Mouse (Mus musculus): ENCODE measurements around the gene AC109138.7. TPM values are rescaled to one million over a fixed set of nuclear protein-coding genes. Genes with fewer than 3 reads are reported as not detected.
"Not testable (repeated sequence)": the region's sequence is repeated elsewhere in the genome, so short reads cannot be mapped to it uniquely, and the experiment has no call there.

The AC109138.7 gene
- polyA plus RNA-seq, 1 experiment from 2014 or later: not detected

DNA sequence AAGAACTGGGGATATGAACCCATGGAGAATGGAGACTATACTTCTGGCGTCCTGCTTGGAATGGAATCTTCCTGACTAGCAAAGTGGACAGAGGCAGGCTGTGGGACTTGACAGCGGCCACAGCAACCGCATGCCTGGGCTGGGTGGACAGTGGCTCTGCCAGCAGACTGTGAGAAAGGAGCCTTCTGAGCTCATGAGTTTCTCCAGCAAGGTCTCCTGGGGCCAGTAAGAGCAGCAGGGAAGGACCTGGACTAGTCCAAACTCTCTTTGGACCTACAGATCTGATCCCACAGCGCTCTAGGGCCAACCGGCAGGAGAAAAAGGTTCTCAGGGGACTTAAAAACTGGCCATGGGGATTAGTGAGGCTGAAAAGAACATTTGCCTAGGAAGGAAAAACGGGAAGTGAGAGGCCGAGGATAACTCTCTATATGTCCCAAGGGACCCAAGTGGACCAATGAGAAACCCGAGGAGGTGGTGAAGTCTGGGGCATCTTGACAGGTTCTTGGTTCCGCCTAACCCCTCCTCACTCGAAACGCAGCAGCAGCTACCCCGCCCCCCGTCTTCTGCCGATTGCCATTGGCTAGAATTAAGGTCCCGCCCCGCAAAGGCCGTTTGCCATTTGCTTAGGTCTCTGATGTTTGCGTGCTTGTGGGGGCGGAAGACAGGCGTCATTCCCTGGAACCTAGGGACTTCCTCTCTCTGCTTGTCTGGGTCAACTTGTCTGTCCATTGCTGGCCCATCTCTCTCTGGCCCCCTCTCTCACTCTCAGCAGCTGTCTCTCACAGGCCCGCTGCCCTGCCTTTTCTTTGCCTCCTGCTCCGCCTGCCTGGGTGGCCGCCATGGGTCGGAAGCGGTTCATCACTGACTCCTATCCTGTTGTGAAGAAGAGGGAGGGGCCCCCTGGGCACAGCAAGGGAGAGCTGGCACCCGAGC lies 17.4 kb downstream of the AC109138.7 start, which contains the start of gene Pold4:
Gene Pold4 (plus strand): TSS at position 647 of the 933 bp plus-strand sequence.
- peak within 1 kb of the TSS; percentile 68 for H3K4me2 ChIP-seq (ENCODE audit: low read length)
- peak within 1 kb of the TSS; percentile 57 for H3K27ac ChIP-seq (ENCODE audit: low read length)
- H3K9ac ChIP-seq (replicated peaks; ENCODE audit: low read depth, low read length): peak within 1 kb of the TSS; percentile 74
- no peaks in the 10 kb centered on the region for H3K9me3 ChIP-seq (ENCODE audit: control insufficient read depth, low read length)
- ATAC-seq: peak; percentile 95
- peak within 1 kb of the TSS; percentile 67 for H3K4me3 ChIP-seq (replicated peaks; ENCODE audit: low read length)
- WGBS: 12% methylated on average over 26 of the region's 26 CpGs
- H3K4me1 ChIP-seq (replicated peaks; ENCODE audit: control insufficient read depth, insufficient read depth, low read length): peaks cover 11% of the 10 kb centered on the region
- no peaks in the 10 kb centered on the region for H3K36me3 ChIP-seq (ENCODE audit: control insufficient read depth, insufficient read depth)
- peaks cover 10% of the 10 kb centered on the region for H3K27me3 ChIP-seq (replicated peaks; ENCODE audit: control insufficient read depth, insufficient read depth, low read length)

DNA sequence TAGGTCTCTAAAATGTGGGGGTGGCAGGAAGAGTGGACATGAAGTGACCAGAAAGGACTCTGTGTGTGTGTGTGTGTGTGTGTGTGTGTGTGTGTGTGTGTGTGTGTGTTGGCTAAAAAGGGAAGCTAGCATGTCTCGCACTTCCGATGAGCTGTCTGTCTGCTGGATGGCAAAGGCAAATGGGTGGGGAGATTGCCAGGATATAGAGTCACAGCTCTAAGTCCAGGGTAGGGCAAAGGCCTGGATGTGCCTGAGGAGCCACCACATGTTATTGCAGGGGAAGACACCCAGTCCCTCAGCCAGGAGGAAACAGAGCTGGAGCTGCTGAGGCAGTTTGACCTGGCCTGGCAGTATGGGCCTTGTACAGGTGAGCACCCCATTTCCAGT lies 18.0 kb downstream of the AC109138.7 start:
- peak overlapping the region; percentile 74 for H3K9ac ChIP-seq (replicated peaks; ENCODE audit: low read depth, low read length)
- ATAC-seq: peak; percentile 21; the same call in 1 of the 2 replicates
- H3K4me3 ChIP-seq (replicated peaks; ENCODE audit: low read length): peak overlapping the region; percentile 67
- H3K27me3 ChIP-seq (replicated peaks; ENCODE audit: control insufficient read depth, insufficient read depth, low read length): peaks cover 10% of the 10 kb centered on the region
- peak overlapping the region; percentile 57 for H3K27ac ChIP-seq (ENCODE audit: low read length)
- 21% methylated on average over 2 of the region's 2 CpGs for WGBS
- no peaks in the 10 kb centered on the region for H3K9me3 ChIP-seq (ENCODE audit: control insufficient read depth, low read length)
- peak overlapping the region; percentile 68 for H3K4me2 ChIP-seq (ENCODE audit: low read length)
- H3K36me3 ChIP-seq (ENCODE audit: control insufficient read depth, insufficient read depth): no peaks in the 10 kb centered on the region
- H3K4me1 ChIP-seq (replicated peaks; ENCODE audit: control insufficient read depth, insufficient read depth, low read length): peaks cover 11% of the 10 kb centered on the region

DNA sequence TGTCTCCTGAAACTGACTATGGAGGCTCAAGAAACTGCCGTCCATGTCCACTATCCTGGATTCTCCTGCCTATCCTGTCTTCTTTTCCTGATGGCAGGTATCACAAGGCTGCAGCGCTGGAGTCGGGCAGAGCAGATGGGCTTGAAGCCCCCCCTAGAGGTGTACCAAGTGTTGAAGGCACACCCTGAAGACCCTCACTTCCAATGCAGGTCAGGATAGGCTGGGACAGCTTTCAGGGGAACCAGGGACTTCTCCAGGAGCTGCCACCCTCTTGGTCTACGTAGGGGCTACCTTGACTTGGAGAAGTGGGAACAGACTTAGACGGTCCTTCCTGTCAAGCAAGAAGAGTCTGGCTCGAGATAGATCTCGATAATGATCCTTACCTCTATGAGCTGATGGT lies 18.5 kb downstream of the AC109138.7 start:
- H3K27me3 ChIP-seq (replicated peaks; ENCODE audit: control insufficient read depth, insufficient read depth, low read length): peaks cover 10% of the 10 kb centered on the region
- no peak for ATAC-seq
- no peaks in the 10 kb centered on the region for H3K9me3 ChIP-seq (ENCODE audit: control insufficient read depth, low read length)
- WGBS: 78% methylated on average over 7 of the region's 7 CpGs
- no peak overlapping the region for H3K27ac ChIP-seq (ENCODE audit: low read length)
- H3K4me3 ChIP-seq (replicated peaks; ENCODE audit: low read length): no peak overlapping the region; the same call in 1 of the 2 replicates
- H3K36me3 ChIP-seq (ENCODE audit: control insufficient read depth, insufficient read depth): no peaks in the 10 kb centered on the region
- peak overlapping the region; percentile 68; the same call in 1 of the 2 replicates for H3K4me2 ChIP-seq (ENCODE audit: low read length)
- H3K4me1 ChIP-seq (replicated peaks; ENCODE audit: control insufficient read depth, insufficient read depth, low read length): peaks cover 11% of the 10 kb centered on the region
- H3K9ac ChIP-seq (replicated peaks; ENCODE audit: low read depth, low read length): no peak overlapping the region

DNA sequence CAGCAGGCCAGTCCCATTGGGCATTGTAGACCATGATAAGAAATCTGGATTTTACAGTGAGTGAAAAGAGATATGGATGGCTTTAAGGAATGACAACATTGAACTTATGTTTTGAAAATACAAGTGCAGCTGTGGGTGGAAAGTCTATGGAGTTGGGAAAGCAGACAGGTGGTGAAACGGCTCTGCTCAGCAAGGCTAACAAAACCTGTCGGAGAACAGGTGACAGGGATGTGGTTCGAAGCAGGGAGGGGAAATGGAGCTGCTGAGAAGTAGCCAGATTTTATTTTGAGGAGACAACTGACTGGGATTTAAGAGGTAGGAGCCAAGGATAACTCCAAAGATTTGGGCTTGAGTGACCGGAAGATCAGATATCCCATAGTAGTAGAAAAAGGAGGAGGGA lies 20.4 kb downstream of the AC109138.7 start:
- Histone ChIP-seq H3K9me3 (ENCODE audit: control insufficient read depth, low read length) (no peaks in the 10 kb centered on the region), H3K4me3 (replicated peaks; ENCODE audit: low read length) (no peak overlapping the region), H3K36me3 (ENCODE audit: control insufficient read depth, insufficient read depth) (no peaks in the 10 kb centered on the region), H3K4me2 (ENCODE audit: low read length) (no peak overlapping the region), H3K4me1 (replicated peaks; ENCODE audit: control insufficient read depth, insufficient read depth, low read length) (peaks cover 11% of the 10 kb centered on the region), H3K27ac (ENCODE audit: low read length) (no peak overlapping the region), H3K27me3 (replicated peaks; ENCODE audit: control insufficient read depth, insufficient read depth, low read length) (peaks cover 3% of the 10 kb centered on the region), H3K9ac (replicated peaks; ENCODE audit: low read depth, low read length) (no peak overlapping the region)
- WGBS: 74% methylated on average over 4 of the region's 4 CpGs
- no peak for ATAC-seq

DNA sequence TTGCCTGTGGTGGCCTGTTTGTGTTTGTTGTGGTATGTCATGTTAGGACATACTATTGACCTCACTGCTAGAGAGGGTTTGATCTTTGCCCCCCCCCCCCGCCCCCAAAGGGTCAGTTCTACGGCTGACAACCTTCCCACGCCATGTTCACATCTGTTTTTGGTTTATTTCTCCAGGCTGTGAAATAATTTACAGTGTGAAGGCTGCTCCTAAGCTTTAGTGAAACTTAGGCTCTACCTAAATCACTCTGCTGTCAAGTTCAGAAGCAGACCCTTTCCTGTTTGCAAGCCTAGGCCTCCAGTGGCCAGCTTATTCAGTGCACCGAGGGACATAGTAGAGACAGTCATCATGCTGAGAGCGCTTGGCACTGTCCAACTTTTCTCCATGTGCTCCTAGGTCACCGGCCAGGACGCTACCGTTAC lies 26.1 kb downstream of the AC109138.7 start:
- Histone ChIP-seq H3K4me1 (replicated peaks; ENCODE audit: control insufficient read depth, insufficient read depth, low read length) (no peaks in the 10 kb centered on the region), H3K4me2 (ENCODE audit: low read length) (no peak overlapping the region), H3K9ac (replicated peaks; ENCODE audit: low read depth, low read length) (no peak overlapping the region), H3K27ac (ENCODE audit: low read length) (no peak overlapping the region), H3K36me3 (ENCODE audit: control insufficient read depth, insufficient read depth) (no peaks in the 10 kb centered on the region), H3K9me3 (ENCODE audit: control insufficient read depth, low read length) (no peaks in the 10 kb centered on the region), H3K4me3 (replicated peaks; ENCODE audit: low read length) (no peak overlapping the region), H3K27me3 (replicated peaks; ENCODE audit: control insufficient read depth, insufficient read depth, low read length) (no peaks in the 10 kb centered on the region)
- WGBS: 78% methylated on average over 8 of the region's 8 CpGs
- no peak for ATAC-seq

DNA sequence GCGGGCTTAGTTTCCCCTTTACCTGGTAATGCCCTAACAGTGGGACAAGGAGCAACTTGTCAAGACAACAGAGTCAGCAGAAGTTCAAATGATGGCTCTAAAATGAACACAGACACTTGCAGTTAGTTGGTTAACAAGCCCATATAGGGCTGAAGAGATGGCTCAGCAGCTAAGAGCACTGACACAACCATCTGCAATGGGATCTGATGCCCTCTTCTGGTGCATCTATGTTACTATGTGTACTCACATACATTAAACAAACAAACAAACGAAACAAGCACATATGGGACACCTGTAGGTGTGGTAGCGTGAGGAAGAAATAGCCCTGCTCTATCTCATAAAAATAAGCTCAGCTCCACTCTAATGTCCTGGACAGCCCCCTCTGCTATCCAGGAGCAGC lies 28.3 kb downstream of the AC109138.7 start:
- 56% methylated on average over 3 of the region's 3 CpGs for WGBS
- no peaks in the 10 kb centered on the region for H3K36me3 ChIP-seq (ENCODE audit: control insufficient read depth, insufficient read depth)
- H3K4me2 ChIP-seq (ENCODE audit: low read length): no peak overlapping the region
- H3K9me3 ChIP-seq (ENCODE audit: control insufficient read depth, low read length): no peaks in the 10 kb centered on the region
- no peak overlapping the region for H3K4me3 ChIP-seq (replicated peaks; ENCODE audit: low read length)
- H3K4me1 ChIP-seq (replicated peaks; ENCODE audit: control insufficient read depth, insufficient read depth, low read length): no peaks in the 10 kb centered on the region
- no peak overlapping the region for H3K9ac ChIP-seq (replicated peaks; ENCODE audit: low read depth, low read length)
- no peaks in the 10 kb centered on the region for H3K27me3 ChIP-seq (replicated peaks; ENCODE audit: control insufficient read depth, insufficient read depth, low read length)
- ATAC-seq: no peak
- no peak overlapping the region for H3K27ac ChIP-seq (ENCODE audit: low read length)

DNA sequence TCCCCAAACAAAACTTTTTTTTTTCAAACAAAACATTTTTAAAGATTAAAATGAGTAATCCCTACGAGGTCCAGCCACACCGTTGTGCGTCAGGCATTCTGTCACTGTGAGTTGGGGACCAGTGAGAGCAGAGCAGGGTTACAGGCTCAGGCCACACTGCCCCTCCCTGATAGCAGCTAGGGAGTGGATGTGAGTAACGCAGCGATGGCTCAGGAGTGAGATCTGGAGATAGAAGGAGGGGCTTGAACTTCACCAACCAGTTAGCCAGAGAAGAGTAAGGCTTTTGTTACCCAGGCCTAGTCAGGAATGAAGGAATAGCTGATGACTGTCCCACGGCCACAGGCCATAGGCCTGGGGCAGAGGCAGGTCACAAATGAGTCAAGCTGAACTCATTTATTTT lies 30.6 kb downstream of the AC109138.7 start:
- no peak overlapping the region for H3K27ac ChIP-seq (ENCODE audit: low read length)
- no peak overlapping the region for H3K9ac ChIP-seq (replicated peaks; ENCODE audit: low read depth, low read length)
- H3K36me3 ChIP-seq (ENCODE audit: control insufficient read depth, insufficient read depth): no peaks in the 10 kb centered on the region
- no peaks in the 10 kb centered on the region for H3K9me3 ChIP-seq (ENCODE audit: control insufficient read depth, low read length)
- H3K4me2 ChIP-seq (ENCODE audit: low read length): no peak overlapping the region
- no peak for ATAC-seq
- H3K27me3 ChIP-seq (replicated peaks; ENCODE audit: control insufficient read depth, insufficient read depth, low read length): no peaks in the 10 kb centered on the region
- H3K4me1 ChIP-seq (replicated peaks; ENCODE audit: control insufficient read depth, insufficient read depth, low read length): no peaks in the 10 kb centered on the region
- WGBS: 81% methylated on average over 6 of the region's 6 CpGs
- H3K4me3 ChIP-seq (replicated peaks; ENCODE audit: low read length): no peak overlapping the region

DNA sequence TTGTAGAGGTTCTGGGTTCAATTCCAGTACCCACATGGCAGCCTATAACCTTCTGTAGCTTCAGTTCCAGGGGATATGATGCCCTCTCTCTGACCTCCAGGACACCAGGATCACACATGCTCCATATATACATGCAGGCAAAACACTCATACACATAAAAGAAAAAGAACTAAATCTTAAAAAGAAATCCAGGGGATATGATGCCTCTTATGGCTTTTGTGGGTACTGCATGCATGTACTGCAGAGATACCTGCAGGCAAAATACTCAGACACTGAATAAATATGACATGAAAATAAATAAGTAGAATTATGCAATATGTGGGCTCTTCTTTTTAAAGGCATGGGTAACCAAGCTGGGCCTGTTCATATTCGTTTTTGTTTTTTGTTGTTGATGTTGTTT lies 32.9 kb downstream of the AC109138.7 start:
- no peak for ATAC-seq
- H3K27ac ChIP-seq (ENCODE audit: low read length): no peak overlapping the region
- H3K9ac ChIP-seq (replicated peaks; ENCODE audit: low read depth, low read length): no peak overlapping the region
- H3K27me3 ChIP-seq (replicated peaks; ENCODE audit: control insufficient read depth, insufficient read depth, low read length): no peaks in the 10 kb centered on the region
- no peaks in the 10 kb centered on the region for H3K36me3 ChIP-seq (ENCODE audit: control insufficient read depth, insufficient read depth)
- no peaks in the 10 kb centered on the region for H3K9me3 ChIP-seq (ENCODE audit: control insufficient read depth, low read length)
- H3K4me1 ChIP-seq (replicated peaks; ENCODE audit: control insufficient read depth, insufficient read depth, low read length): no peaks in the 10 kb centered on the region
- no peak overlapping the region for H3K4me3 ChIP-seq (replicated peaks; ENCODE audit: low read length)
- 55% methylated on average over 1 of the region's 1 CpGs for WGBS
- H3K4me2 ChIP-seq (ENCODE audit: low read length): no peak overlapping the region

DNA sequence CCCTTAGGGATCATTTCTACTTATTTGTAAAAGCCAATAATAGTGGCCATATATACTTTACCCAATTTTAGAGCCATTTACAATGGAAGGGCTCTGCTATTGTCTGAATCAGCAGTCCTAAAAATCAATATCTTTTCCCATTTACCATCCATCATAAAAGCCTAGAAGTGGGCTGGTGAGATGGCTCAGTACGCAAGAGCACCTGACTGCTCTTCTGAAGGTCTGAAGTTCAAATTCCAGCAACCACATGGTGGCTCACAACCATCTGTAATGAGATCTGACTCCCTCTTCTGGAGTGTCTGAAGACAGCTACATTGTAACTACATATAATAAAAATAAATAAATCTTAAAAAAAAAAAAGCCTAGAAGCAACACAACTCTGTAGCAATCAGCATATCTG lies 34.5 kb downstream of the AC109138.7 start:
- H3K4me1 ChIP-seq (replicated peaks; ENCODE audit: control insufficient read depth, insufficient read depth, low read length); ATAC-seq; H3K9ac ChIP-seq (replicated peaks; ENCODE audit: low read depth, low read length); H3K36me3 ChIP-seq (ENCODE audit: control insufficient read depth, insufficient read depth); H3K4me2 ChIP-seq (ENCODE audit: low read length); H3K27me3 ChIP-seq (replicated peaks; ENCODE audit: control insufficient read depth, insufficient read depth, low read length); H3K4me3 ChIP-seq (replicated peaks; ENCODE audit: low read length); H3K27ac ChIP-seq (ENCODE audit: low read length); H3K9me3 ChIP-seq (ENCODE audit: control insufficient read depth, low read length): not testable (repeated sequence)
- 70% methylated on average over 1 of the region's 1 CpGs for WGBS
